Mouse (Mus musculus) adrenal gland, adult 10 weeks (tissue): ENCODE measurements around the gene Scgb2b19. TPM values are rescaled to one million over a fixed set of nuclear protein-coding genes. Genes with fewer than 3 reads are reported as not detected.

Experiments used
- polyA plus RNA-seq: library from polyadenylated mRNA; stranded (reverse); fragments of 350-450 nt; fragmentation: Illumina TruSeq; extraction: RNeasy Lipid Tissue Mini Kit (QIAGEN cat#74804); gene quantifications from one replicate; pipeline ENCODE4 v1.2.3, GENCODE M21; 2014; ENCODE audit warnings: low read depth, low replicate concordance

Scgb2b19 gene
- polyA plus RNA-seq, result not detected

DNA sequence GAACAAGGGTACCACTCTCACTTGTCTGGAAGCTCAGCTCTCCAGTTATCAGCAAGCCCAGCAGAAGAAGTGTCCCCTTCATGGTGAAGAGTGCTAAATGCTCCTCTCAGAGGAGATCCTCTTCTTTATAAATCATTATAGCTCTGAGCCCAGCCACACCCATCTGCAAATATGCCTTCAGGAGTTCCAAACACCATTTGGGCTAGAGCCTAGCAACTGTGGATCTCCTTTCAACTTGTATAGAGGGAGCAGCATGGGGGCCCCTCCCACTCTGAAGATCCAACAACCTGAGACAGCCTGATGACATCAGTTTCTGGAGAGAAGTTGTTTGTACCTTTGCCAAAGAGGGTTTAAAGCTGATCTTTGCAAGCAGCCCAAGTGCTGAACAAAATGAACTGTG, at the start of gene Scgb2b19:
TSS of gene Scgb2b19 (minus strand) at position 101 of the 400 bp plus-strand sequence.

DNA sequence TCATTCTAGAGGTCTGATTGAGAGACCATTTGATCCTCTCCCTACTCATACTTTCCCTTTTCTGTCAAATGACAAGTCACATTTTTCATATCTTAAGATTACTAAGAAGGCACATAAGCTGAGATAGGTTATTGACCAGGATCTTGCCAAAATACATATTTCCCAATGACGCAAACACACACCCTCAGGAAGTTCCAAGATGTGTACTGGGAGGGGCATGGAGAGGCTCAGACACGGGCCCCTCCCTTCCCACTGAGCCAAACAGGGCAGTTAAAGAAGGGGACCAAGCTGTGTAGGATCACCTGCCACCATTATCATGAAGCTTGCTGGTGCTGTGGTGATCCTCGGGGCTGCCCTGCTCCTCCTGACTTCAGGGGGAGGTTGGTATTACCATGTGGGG, 6.9 kb upstream of the Scgb2b19 start, which contains the start of gene Scgb1b19:
TSS of gene Scgb1b19 (plus strand) at position 301 of the 400 bp plus-strand sequence.

Other genes with a start within 250 kb of the Scgb2b19 start
- not detected for gene Scgb2b17, start 223.8 kb downstream of the Scgb2b19 start, polyA plus RNA-seq
- not detected for gene Scgb1b17, start 216.9 kb downstream of the Scgb2b19 start, polyA plus RNA-seq
- not detected for gene Scgb2b18, start 106.5 kb downstream of the Scgb2b19 start, polyA plus RNA-seq
- not detected for gene Scgb1b18, start 94.8 kb downstream of the Scgb2b19 start, polyA plus RNA-seq
- gene Scgb1b19, start 7.0 kb upstream of the Scgb2b19 start, polyA plus RNA-seq, result not detected
- not detected for gene Scgb2b20, start 86.0 kb upstream of the Scgb2b19 start, polyA plus RNA-seq
- gene Scgb1b20, start 92.9 kb upstream of the Scgb2b19 start, polyA plus RNA-seq, result not detected
- gene Scgb2b21, start 240.1 kb upstream of the Scgb2b19 start, polyA plus RNA-seq, result not detected